In genomic region chr14:10430396-10431000, GRCm38 (mm10) we compare ENCODE assay signal across 23 mouse cellular contexts.
A peak's percentile ranks its signal among the peaks of the same experiment; 100 is the strongest.
DNase-seq lines count a peak whose midpoint lies in the region; ATAC-seq and TF ChIP-seq lines count a peak whose summit lies in the region.
"Had no signal": no experiment of that assay in that cellular context is flagged by ENCODE, and none has a peak within 500 bp of the region (broad histone marks: within the 10 kb centered on the region; RNA-seq: fewer than 3 reads in every experiment).

No protein-coding gene starts in this region.

- ATAC-seq in intestine, postnatal 0 days, result no peak
- ATAC-seq: forebrain, embryonic 15.5 days; lung, postnatal 0 days; Patski had no signal

- H3K4me2 ChIP-seq in intestine, postnatal 0 days (replicated peaks; ENCODE audit: low read depth), result no peak overlapping the region
- H3K4me2 ChIP-seq: forebrain, embryonic 15.5 days; hindbrain, embryonic 12.5 days; kidney, embryonic 15.5 days; limb, embryonic 12.5 days; liver, embryonic 15.5 days; neural tube, embryonic 13.5 days had no signal

- DNase-seq in kidney, adult 2 months, result peak; percentile 20
- DNase-seq in kidney, adult 8-10 months, result no peak
- DNase-seq in layer of hippocampus, adult 11-12 months (ENCODE audit: low spot score), result no peak
- DNase-seq in heart, adult 18-20 months, result no peak
- DNase-seq: adrenal gland, postnatal 10 days; cerebellum, adult 11 months; cerebellum, postnatal 14 days; embryo, embryonic 11 days; gastrocnemius, postnatal 14 days; kidney, postnatal 4 days had no signal

- H3K4me3 ChIP-seq in kidney, adult 2 months (ENCODE audit: insufficient read depth, low read depth, low read length), result no peak overlapping the region
- no peak overlapping the region; the same call in 1 of the 2 replicates for H3K4me3 ChIP-seq in bone marrow macrophage, adult 2 months (ENCODE audit: insufficient read depth, low read length)
- peak overlapping the region; percentile 72 for H3K4me3 ChIP-seq in megakaryocyte, embryonic 14.5 days (replicated peaks)
- no peak overlapping the region for H3K4me3 ChIP-seq in intestine, postnatal 0 days (ENCODE audit: low read depth, low read length)
- H3K4me3 ChIP-seq: forebrain, embryonic 15.5 days; heart, embryonic 10.5 days; hindbrain, embryonic 12.5 days; kidney, embryonic 15.5 days; limb, embryonic 12.5 days; liver, embryonic 15.5 days; midbrain, embryonic 10.5 days; neural tube, embryonic 13.5 days had no signal

- no peaks in the 10 kb centered on the region for H3K9me3 ChIP-seq in megakaryocyte, embryonic 14.5 days
- no peaks in the 10 kb centered on the region for H3K9me3 ChIP-seq in intestine, postnatal 0 days (ENCODE audit: control insufficient read depth)
- H3K9me3 ChIP-seq: forebrain, embryonic 15.5 days; heart, embryonic 10.5 days; hindbrain, embryonic 12.5 days; kidney, embryonic 15.5 days; limb, embryonic 12.5 days; liver, embryonic 15.5 days; midbrain, embryonic 10.5 days; neural tube, embryonic 13.5 days had no signal

- H3K27ac ChIP-seq in kidney, adult 2 months (ENCODE audit: insufficient read depth, low read depth, low read length), result no peak overlapping the region
- H3K27ac ChIP-seq in bone marrow macrophage, adult 2 months (ENCODE audit: insufficient read depth, low read depth, low read length), result peak overlapping the region; percentile 80
- H3K27ac ChIP-seq in intestine, postnatal 0 days (ENCODE audit: low read depth, low read length), result no peak overlapping the region
- H3K27ac ChIP-seq: forebrain, embryonic 15.5 days; heart, embryonic 10.5 days; hindbrain, embryonic 12.5 days; kidney, embryonic 15.5 days; limb, embryonic 12.5 days; liver, embryonic 15.5 days; midbrain, embryonic 10.5 days; neural tube, embryonic 13.5 days had no signal

- WGBS in kidney, adult 2 months, result 82% methylated on average over 3 of the region's 3 CpGs
- WGBS in intestine, postnatal 0 days, result 85% methylated on average over 3 of the region's 3 CpGs

- TF ChIP-seq POLR2A in kidney, adult 2 months (IDR thresholded peaks at IDR 0.05; ENCODE audit: low read depth, low read length), result no peak
- no peak for TF ChIP-seq POLR2A in bone marrow macrophage, adult 2 months (IDR thresholded peaks at IDR 0.05; ENCODE audit: borderline replicate concordance, low read depth, low read length)

- H3K4me1 ChIP-seq in kidney, adult 2 months (ENCODE audit: control insufficient read depth, insufficient read depth, low read length), result no peaks in the 10 kb centered on the region
- H3K4me1 ChIP-seq in bone marrow macrophage, adult 2 months (ENCODE audit: control insufficient read depth, insufficient read depth, low read length), result peaks cover 15% of the 10 kb centered on the region
- H3K4me1 ChIP-seq in megakaryocyte, embryonic 14.5 days, result peaks cover 40% of the 10 kb centered on the region
- H3K4me1 ChIP-seq in intestine, postnatal 0 days (replicated peaks; ENCODE audit: control insufficient read depth, insufficient read depth, low read length), result no peaks in the 10 kb centered on the region
- H3K4me1 ChIP-seq: forebrain, embryonic 15.5 days; heart, embryonic 10.5 days; hindbrain, embryonic 12.5 days; kidney, embryonic 15.5 days; limb, embryonic 12.5 days; liver, embryonic 15.5 days; midbrain, embryonic 10.5 days; neural tube, embryonic 13.5 days had no signal

- no peak overlapping the region for H3K9ac ChIP-seq in intestine, postnatal 0 days (ENCODE audit: low read depth, low read length)
- H3K9ac ChIP-seq: forebrain, embryonic 15.5 days; hindbrain, embryonic 12.5 days; kidney, embryonic 15.5 days; limb, embryonic 12.5 days; liver, embryonic 15.5 days; neural tube, embryonic 13.5 days had no signal

- H3K36me3 ChIP-seq in kidney, adult 2 months (ENCODE audit: control insufficient read depth, insufficient read depth, low read length), result no peaks in the 10 kb centered on the region
- H3K36me3 ChIP-seq in megakaryocyte, embryonic 14.5 days (replicated peaks; ENCODE audit: low read length), result no peaks in the 10 kb centered on the region
- no peaks in the 10 kb centered on the region for H3K36me3 ChIP-seq in intestine, postnatal 0 days (ENCODE audit: control insufficient read depth, insufficient read depth)
- H3K36me3 ChIP-seq: forebrain, embryonic 15.5 days; heart, embryonic 10.5 days; hindbrain, embryonic 12.5 days; kidney, embryonic 15.5 days; limb, embryonic 12.5 days; liver, embryonic 15.5 days; midbrain, embryonic 10.5 days; neural tube, embryonic 13.5 days had no signal

- no peaks in the 10 kb centered on the region for H3K27me3 ChIP-seq in kidney, adult 2 months (replicated peaks; ENCODE audit: control insufficient read depth, insufficient read depth, low read length)
- no peaks in the 10 kb centered on the region for H3K27me3 ChIP-seq in megakaryocyte, embryonic 14.5 days (replicated peaks)
- no peaks in the 10 kb centered on the region for H3K27me3 ChIP-seq in intestine, postnatal 0 days (replicated peaks; ENCODE audit: control insufficient read depth, insufficient read depth, low read length)
- H3K27me3 ChIP-seq: forebrain, embryonic 15.5 days; hindbrain, embryonic 12.5 days; kidney, embryonic 15.5 days; limb, embryonic 12.5 days; liver, embryonic 15.5 days; neural tube, embryonic 13.5 days had no signal

- no peak for TF ChIP-seq CTCF in kidney, adult 2 months (conservative IDR thresholded peaks at IDR 0.05; ENCODE audit: insufficient read depth, insufficient read length, low read depth, low read length)
- no peak for TF ChIP-seq CTCF in bone marrow macrophage, adult 2 months (IDR thresholded peaks at IDR 0.05; ENCODE audit: low read depth, low read length)
- no peak for TF ChIP-seq CTCF in intestine, postnatal 0 days (IDR thresholded peaks at IDR 0.05; ENCODE audit: low read depth)
